Mouse (Mus musculus): ENCODE results near the gene Plekhd1.

Gene Plekhd1

GRCm38 (mm10) chr12:80757751-80758558 lies 65.6 kb downstream of the Plekhd1 start:
- peak; percentile 83 for DNase-seq

GRCm38 (mm10) chr12:80758559-80759386 lies 66.4 kb downstream of the Plekhd1 start:
- DNase-seq, result no peak

GRCm38 (mm10) chr12:80759387-80759712 lies 67.0 kb downstream of the Plekhd1 start:
- no peak for DNase-seq

GRCm38 (mm10) chr12:80759713-80760395 lies 67.5 kb downstream of the Plekhd1 start:
- peak; percentile 9 for DNase-seq

GRCm38 (mm10) chr12:80760396-80760801 lies 68.0 kb downstream of the Plekhd1 start, which contains the start of gene Ccdc177:
Gene Ccdc177 (minus strand): TSS chr12:80760687.
- DNase-seq, result peak; percentile 80

GRCm38 (mm10) chr12:80762982-80763381 lies 70.6 kb downstream of the Plekhd1 start:
- DNase-seq, result no peak

- DNase-seq, result no peak
Observed at GRCm38 (mm10) chr12:80764116-80764515, 71.7 kb downstream of the Plekhd1 start.

- peak; percentile 86 for DNase-seq
Observed at GRCm38 (mm10) chr12:80769697-80770096, 77.3 kb downstream of the Plekhd1 start.
